Mouse (Mus musculus) bone marrow, adult 2 months (tissue): ENCODE measurements around the gene Pde9a.

Experiments
- CTCF ChIP-seq: fragments of 200-500 bp; IDR thresholded peaks from 2 replicates; pipeline ENCODE4 v1.5.1; 2011; ENCODE audit warnings: low read length, control low read depth; ENCODE audit not compliant: control insufficient read depth, insufficient read depth
- POLR2A ChIP-seq: fragments of 200-500 bp; IDR thresholded peaks from 2 replicates; pipeline ENCODE4 v1.6.1; 2011; ENCODE audit warnings: low read depth, mild to moderate bottlenecking, control low read depth, low read length, borderline replicate concordance; ENCODE audit not compliant: control insufficient read depth

DNA sequence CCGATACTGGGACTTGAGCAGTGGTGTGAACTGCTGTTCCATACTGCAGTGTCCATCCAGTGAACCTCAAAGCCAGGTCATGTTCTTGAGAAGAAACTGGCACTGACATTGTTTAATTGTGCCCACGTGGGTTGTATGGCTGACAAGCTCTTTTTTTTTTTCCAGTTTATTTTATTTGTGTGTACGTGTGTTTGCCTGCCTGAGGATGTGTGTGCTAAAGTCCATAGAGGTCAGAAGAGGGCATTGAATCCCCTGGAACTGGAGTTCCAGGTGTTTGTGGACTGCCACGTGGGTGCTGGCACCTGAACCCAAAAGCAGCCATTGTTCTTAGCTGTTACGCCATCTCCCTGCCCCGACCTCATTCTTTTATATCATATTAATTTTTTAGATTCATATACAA, 88.4 kb downstream of the Pde9a start:
- TF ChIP-seq CTCF (no peak), POLR2A (no peak)
